Mouse (Mus musculus): ENCODE measurements around the gene Podnl1.

DNA sequence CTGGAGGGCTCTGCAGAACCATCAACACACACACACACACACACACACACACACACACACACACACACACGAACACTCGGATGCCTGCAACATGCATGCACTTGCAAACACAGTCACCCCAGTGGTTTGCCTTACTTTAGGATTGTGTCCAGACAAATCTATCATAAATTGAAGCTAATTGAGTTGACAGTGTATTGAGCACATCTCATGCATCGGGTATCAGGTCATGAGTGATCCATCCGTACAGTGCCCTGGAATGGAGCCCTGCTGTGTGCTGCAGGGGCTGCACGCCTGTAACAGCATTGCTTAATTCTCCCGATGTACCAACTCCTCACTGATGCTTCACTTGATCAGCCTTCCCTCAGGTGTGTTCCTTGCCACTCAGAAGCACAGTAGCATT, 10.1 kb upstream of the Podnl1 start:
- no peak for TF ChIP-seq POLR2A (IDR thresholded peaks at IDR 0.05; ENCODE audit: borderline replicate concordance, low read depth, low read length)
- TF ChIP-seq CTCF (IDR thresholded peaks at IDR 0.05; ENCODE audit: low read depth, low read length), result no peak
